Mouse (Mus musculus) T-cell, adult 66 days (primary cell): Measurements from ENCODE around the gene Ajuba. TPM values are rescaled to one million over a fixed set of nuclear protein-coding genes. Genes with fewer than 3 reads are reported as not detected.

Experiments
- total RNA-seq, 2 experiments: library from RNA; stranded (reverse); gene quantifications; 3 replicates in 1 of 2; 4 replicates in 1 of 2; pipeline ENCODE4 v1.2.4; 2023

Gene Ajuba
- under 1 TPM; 0.32 to 0.59 TPM for total RNA-seq

GRCm38 (mm10) chr14:54577089-54577982, at the start of gene Ajuba:
Ajuba (minus strand) TSS chr14:54577558.

DNA sequence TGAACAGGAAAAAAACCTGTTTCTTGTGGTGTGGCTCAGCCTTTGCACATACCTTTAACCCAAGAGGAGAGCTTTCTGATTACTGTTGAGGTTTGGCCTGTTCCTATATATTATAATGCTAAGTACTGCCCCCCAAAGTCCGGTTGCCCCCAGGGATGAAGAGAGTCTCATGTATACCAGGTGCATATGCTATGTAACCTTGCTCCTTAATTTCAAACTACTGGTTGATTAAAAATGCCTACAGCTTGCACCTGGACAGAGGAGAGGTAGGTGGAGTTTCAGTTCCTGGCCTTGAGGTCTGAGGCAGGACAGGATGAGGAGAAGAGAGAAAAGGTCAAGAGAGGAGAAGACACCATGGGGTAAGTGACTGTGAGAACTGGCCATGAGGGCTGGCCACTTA, 43.8 kb upstream of the Ajuba start, which contains the start of gene Psmb11:
Gene Psmb11 (plus strand): TSS at position 301 of the 400 bp plus-strand sequence.

DNA sequence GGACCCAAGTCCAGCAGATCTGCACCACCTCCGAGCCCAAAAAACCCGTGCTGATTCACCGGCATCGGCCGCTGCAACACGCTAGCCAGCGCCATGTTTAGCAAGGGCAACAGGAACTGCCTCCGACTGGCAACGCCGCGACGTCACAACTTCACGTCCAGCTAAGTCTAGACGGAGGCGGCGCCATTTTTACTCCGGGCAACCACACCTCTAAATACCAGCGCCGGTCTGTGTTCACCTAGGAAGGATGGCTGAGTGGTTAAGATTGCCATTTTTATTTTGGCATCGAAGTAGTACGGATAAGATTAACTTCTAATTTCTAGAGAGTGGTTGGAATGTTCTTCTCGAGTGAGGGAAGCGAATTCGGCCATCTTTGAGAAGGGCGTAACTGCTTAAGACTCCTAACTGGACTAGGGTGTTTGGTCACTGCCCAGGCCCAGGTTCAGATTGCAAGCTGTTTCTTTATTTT, 40.6 kb upstream of the Ajuba start, which contains the start of gene Psmb5:
Gene Psmb5 (minus strand): TSS at position 126 of the 469 bp plus-strand sequence.

GRCm38 (mm10) chr14:54605752-54606321, 28.5 kb upstream of the Ajuba start, which contains the start of gene 4931414P19Rik:
4931414P19Rik (minus strand) TSS chr14:54605993.

DNA sequence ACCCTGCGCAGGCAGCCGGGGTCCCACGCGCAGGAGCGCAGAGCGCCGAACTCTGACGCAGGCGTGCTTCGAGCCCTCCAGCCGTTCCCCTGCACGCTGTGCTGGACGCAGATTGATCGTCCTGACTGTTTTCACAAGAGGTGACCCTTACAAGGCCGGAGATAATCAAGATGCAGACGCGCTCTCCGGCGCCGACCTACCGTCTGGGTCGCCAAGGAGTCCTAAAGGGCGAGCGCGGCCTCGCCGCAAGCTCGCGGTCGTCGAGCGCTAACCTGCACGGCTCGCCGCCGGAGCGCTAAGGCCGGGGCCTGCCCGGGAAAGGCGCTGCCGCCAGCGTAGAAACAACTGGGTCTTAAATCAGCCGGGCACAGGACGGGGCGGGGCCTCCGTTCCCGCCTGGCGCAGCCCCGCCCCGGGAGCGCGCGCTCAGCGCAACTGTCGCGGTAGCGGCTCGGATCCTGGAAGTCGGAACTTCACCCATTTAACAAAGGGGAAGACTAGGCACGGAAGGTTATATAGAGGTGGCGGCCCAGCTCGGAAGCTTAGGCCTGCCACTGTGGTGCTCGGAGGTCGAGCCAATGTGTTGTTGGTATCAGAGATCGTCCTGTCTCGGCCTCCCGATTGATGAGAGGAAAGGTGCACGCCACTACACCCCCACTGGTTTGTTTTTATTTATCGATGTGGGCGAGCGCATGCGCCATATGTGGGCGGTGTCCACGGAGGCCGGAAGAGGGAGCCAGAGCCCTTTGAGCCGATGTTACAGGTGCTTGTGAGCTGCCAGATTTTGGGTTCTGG, 23.2 kb downstream of the Ajuba start, which contains the start of gene Haus4:
Gene Haus4 (minus strand): TSS at position 642 of the 795 bp plus-strand sequence.

Other genes with a start within 250 kb of the Ajuba start
- gene Oxa1l, start 216.7 kb downstream of the Ajuba start, total RNA-seq, result 10 to 100 TPM; 72.7 to 93.1 TPM
- 1 to 10 TPM; 1.1 to 2.4 TPM for gene Slc7a7, start 159.8 kb downstream of the Ajuba start, total RNA-seq
- gene Mrpl52, start 150.6 kb downstream of the Ajuba start, total RNA-seq, result 10 to 100 TPM; 70.9 to 71.6 TPM
- 1 to 10 TPM in 1 of 2 experiments, under 1 TPM in 1; 0.61 to 1.1 TPM for gene Mmp14, start 145.9 kb downstream of the Ajuba start, total RNA-seq
- 100 to 1,000 TPM; 125 to 142 TPM for gene Lrp10, start 113.4 kb downstream of the Ajuba start, total RNA-seq
- 1 to 10 TPM; 1.5 to 1.7 TPM for gene Rem2, start 101.5 kb downstream of the Ajuba start, total RNA-seq
- gene Prmt5, start 60.0 kb downstream of the Ajuba start, total RNA-seq, result 10 to 100 TPM; 39.8 to 40.1 TPM
- 10 to 100 TPM; 12.0 to 16.5 TPM for gene Haus4, start 22.9 kb downstream of the Ajuba start, total RNA-seq
- 1 to 10 TPM; 4.8 to 6.4 TPM for gene 4931414P19Rik, start 28.4 kb upstream of the Ajuba start, total RNA-seq
- gene Psmb5, start 40.5 kb upstream of the Ajuba start, total RNA-seq, result 10 to 100 TPM; 60.0 to 72.1 TPM
- gene Psmb11, start 43.9 kb upstream of the Ajuba start, total RNA-seq, result not detected
- not detected for gene Gm17606, start 63.4 kb upstream of the Ajuba start, total RNA-seq
- 1 to 10 TPM; 8.4 to 8.8 TPM for gene Cdh24, start 63.8 kb upstream of the Ajuba start, total RNA-seq
- 10 to 100 TPM; 37.4 to 47.4 TPM for gene 1700123O20Rik, start 108.7 kb upstream of the Ajuba start, total RNA-seq
- 100 to 1,000 TPM; 566 to 583 TPM for gene Acin1, start 109.4 kb upstream of the Ajuba start, total RNA-seq
- not detected for gene Gm29776, start 121.3 kb upstream of the Ajuba start, total RNA-seq
- not detected for gene Cebpe, start 134.6 kb upstream of the Ajuba start, total RNA-seq
- under 1 TPM in 1 of 2 experiments, not detected in 1; 0.29 TPM for gene Slc7a8, start 204.4 kb upstream of the Ajuba start, total RNA-seq
- not detected for gene Rnf212b, start 236.6 kb upstream of the Ajuba start, total RNA-seq